Mouse (Mus musculus) limb, embryonic 14.5 days (tissue): ENCODE measurements around the gene Tbk1. TPM values are rescaled to one million over a fixed set of nuclear protein-coding genes. Genes with fewer than 3 reads are reported as not detected.

Experiments
- ATAC-seq: fragments of 200-750 bp; cut with Nextera tagmentation; 2 replicates; pipeline ENCODE4 v1.8.0; 2017; ENCODE audit warnings: low read depth, moderate number of reproducible peaks, moderate TSS enrichment; ENCODE audit not compliant: low FRiP score
- DNase-seq: peaks from one replicate; pipeline ENCODE4 v3.0.0-alpha.2; 2015; ENCODE audit warnings: low spot score
- H3K27ac ChIP-seq: fragments of 300-500 bp; sonication (generic); replicated peaks from 2 replicates; pipeline ENCODE4 v1.5.1; 2014; ENCODE audit warnings: low read depth, mild to moderate bottlenecking, low read length, moderate library complexity, mixed read lengths
- H3K27me3 ChIP-seq: fragments of 300-500 bp; sonication (generic); 2 replicates; pipeline ENCODE4 v1.6.1; 2014; ENCODE audit warnings: low read length, mixed read lengths; ENCODE audit not compliant: control insufficient read depth, insufficient read depth
- H3K36me3 ChIP-seq: fragments of 300-500 bp; sonication (generic); 2 replicates; pipeline ENCODE4 v1.6.1; 2014; ENCODE audit warnings: mild to moderate bottlenecking, low read length, moderate library complexity, mixed read lengths; ENCODE audit not compliant: control insufficient read depth, insufficient read depth
- H3K4me1 ChIP-seq: fragments of 300-500 bp; sonication (generic); 2 replicates; pipeline ENCODE4 v1.6.1; 2014; ENCODE audit warnings: antibody characterized with exemption, low read length, mixed read lengths; ENCODE audit not compliant: control insufficient read depth, insufficient read depth
- H3K4me2 ChIP-seq: fragments of 300-500 bp; sonication (generic); replicated peaks from 2 replicates; pipeline ENCODE4 v1.6.1; 2014; ENCODE audit warnings: low read depth, mild to moderate bottlenecking, low read length, moderate library complexity; ENCODE audit not compliant: severe bottlenecking
- H3K4me3 ChIP-seq: fragments of 300-500 bp; sonication (generic); replicated peaks from 2 replicates; pipeline ENCODE4 v1.5.1; 2014; ENCODE audit warnings: low read length
- H3K9ac ChIP-seq: fragments of 300-500 bp; sonication (generic); 2 replicates; pipeline ENCODE4 v1.6.1; 2014; ENCODE audit warnings: mild to moderate bottlenecking, low read depth, low read length, moderate library complexity; ENCODE audit not compliant: severe bottlenecking
- H3K9me3 ChIP-seq: fragments of 300-500 bp; sonication (generic); 2 replicates; pipeline ENCODE4 v1.6.1; 2016; ENCODE audit warnings: low read length; ENCODE audit not compliant: control insufficient read depth
- POLR2A ChIP-seq: fragments of 200-500 bp; IDR thresholded peaks from 2 replicates; pipeline ENCODE4 v1.8.0; 2012; ENCODE audit warnings: inconsistent platforms, mild to moderate bottlenecking, moderate library complexity, borderline replicate concordance; ENCODE audit not compliant: insufficient read depth, insufficient read length; ENCODE audit errors: extremely low read depth
- WGBS: fragments of 180-500 bp; shearing (Covaris S2); extraction: QIAGEN DNeasy Blood & Tissue Kit; methylation state at CpG from one replicate; pipeline ENCODE4 v1.1.7; 2014; 5-methylcytosine and 5-hydroxymethylcytosine counted together
- polyA plus RNA-seq, 2 experiments: library from polyadenylated mRNA; depleted of rRNA in 1 of 2; stranded (reverse) in 1 of 2; unstranded in 1 of 2; fragments of >200 nt; fragmentation: Nextera tagmentation in 1 of 2; extraction: Ambion mirVana in 1 of 2; gene quantifications; 2 replicates each; pipeline versions ENCODE4 v1.2.1 to v1.2.3; 2012 to 2014

Gene Tbk1
- polyA plus RNA-seq, 2 experiments: 30.0 to 32.2 TPM

- Histone ChIP-seq H3K27ac (no peak overlapping the region), H3K36me3 (peaks cover 97% of the 10 kb centered on the region), H3K4me1 (no peaks in the 10 kb centered on the region), H3K27me3 (no peaks in the 10 kb centered on the region), H3K4me3 (no peak overlapping the region), H3K4me2 (no peak overlapping the region), H3K9me3 (no peaks in the 10 kb centered on the region), H3K9ac (no peak overlapping the region)
- no peak for TF ChIP-seq POLR2A
- DNase-seq (no peak), ATAC-seq (no peak)
- 92% methylated on average over 13 of the region's 13 CpGs for WGBS
Observed at GRCm38 (mm10) chr10:121604632-121605344, 18.2 kb upstream of the Tbk1 start.

GRCm38 (mm10) chr10:121603556-121603955 lies 17.0 kb upstream of the Tbk1 start:
- WGBS: 82% methylated on average over 4 of the region's 4 CpGs
- ATAC-seq (no peak), DNase-seq (no peak)
- H3K9me3 ChIP-seq: no peaks in the 10 kb centered on the region
- H3K9ac ChIP-seq: no peak overlapping the region
- H3K27ac ChIP-seq: no peak overlapping the region
- peaks cover 99% of the 10 kb centered on the region for H3K36me3 ChIP-seq
- H3K4me1 ChIP-seq: no peaks in the 10 kb centered on the region
- no peak for TF ChIP-seq POLR2A
- no peak overlapping the region for H3K4me2 ChIP-seq
- H3K4me3 ChIP-seq: no peak overlapping the region
- H3K27me3 ChIP-seq: no peaks in the 10 kb centered on the region

DNA sequence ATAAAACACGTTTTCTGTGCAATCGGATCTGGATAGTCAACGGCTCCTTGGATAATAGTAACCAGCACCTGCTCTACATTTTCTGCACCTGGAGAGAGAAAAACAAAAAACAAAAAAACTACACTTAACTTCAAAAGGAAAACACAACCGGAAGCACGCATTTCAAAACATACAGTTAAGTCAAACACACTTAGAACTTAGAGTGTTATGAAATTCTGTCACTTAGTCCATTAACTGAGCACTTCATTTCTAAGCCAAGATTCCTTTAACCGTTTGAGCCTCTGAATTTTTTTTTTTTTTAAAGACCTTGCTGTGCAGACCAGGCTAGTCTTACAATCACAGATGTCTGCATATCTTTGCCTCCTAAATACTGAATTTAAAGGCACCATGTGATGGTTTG lies 14.7 kb upstream of the Tbk1 start:
- peaks cover 99% of the 10 kb centered on the region for H3K36me3 ChIP-seq
- 62% methylated on average over 6 of the region's 6 CpGs for WGBS
- DNase-seq (no peak), ATAC-seq (no peak)
- H3K9ac ChIP-seq: no peak overlapping the region
- H3K27me3 ChIP-seq: no peaks in the 10 kb centered on the region
- TF ChIP-seq POLR2A: no peak
- no peaks in the 10 kb centered on the region for H3K9me3 ChIP-seq
- no peak overlapping the region for H3K4me2 ChIP-seq
- H3K27ac ChIP-seq: no peak overlapping the region
- H3K4me1 ChIP-seq: no peaks in the 10 kb centered on the region
- no peak overlapping the region for H3K4me3 ChIP-seq

GRCm38 (mm10) chr10:121596580-121596979 lies 10.0 kb upstream of the Tbk1 start:
- Histone ChIP-seq H3K9me3 (no peaks in the 10 kb centered on the region), H3K9ac (no peak overlapping the region), H3K4me1 (no peaks in the 10 kb centered on the region), H3K27ac (no peak overlapping the region), H3K4me3 (no peak overlapping the region), H3K27me3 (no peaks in the 10 kb centered on the region), H3K36me3 (peaks cover 94% of the 10 kb centered on the region), H3K4me2 (no peak overlapping the region)
- no peak for ATAC-seq
- TF ChIP-seq POLR2A: no peak
- 84% methylated on average over 9 of the region's 9 CpGs for WGBS
- no peak for DNase-seq

DNA sequence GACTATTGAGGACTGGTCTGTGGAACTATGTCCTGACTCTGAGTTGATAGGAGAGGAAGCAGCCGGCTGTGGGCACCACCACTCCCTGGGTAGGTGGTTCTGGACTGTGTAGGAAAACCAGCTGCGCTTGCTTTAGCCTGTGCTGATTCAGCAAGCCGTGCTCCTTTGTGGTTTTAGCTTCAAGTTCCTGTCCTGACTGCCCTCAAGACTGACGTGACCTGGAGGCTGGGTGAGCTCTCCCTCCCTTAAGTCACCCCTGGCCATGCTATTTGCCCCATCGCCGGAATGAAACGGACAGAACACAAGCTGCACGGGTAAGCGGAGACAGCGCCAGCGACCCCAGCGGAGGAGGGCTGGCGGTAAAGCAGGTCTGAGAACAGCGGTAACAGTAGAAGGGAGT lies 4.5 kb upstream of the Tbk1 start:
- 89% methylated on average over 14 of the region's 14 CpGs for WGBS
- Histone ChIP-seq H3K27ac (no peak overlapping the region), H3K36me3 (peaks cover 54% of the 10 kb centered on the region), H3K4me1 (no peaks in the 10 kb centered on the region), H3K9me3 (no peaks in the 10 kb centered on the region), H3K9ac (no peak overlapping the region), H3K4me2 (no peak overlapping the region), H3K27me3 (no peaks in the 10 kb centered on the region), H3K4me3 (no peak overlapping the region)
- DNase-seq (no peak), ATAC-seq (no peak)
- no peak for TF ChIP-seq POLR2A
